Mouse (Mus musculus) NIH3T3 (cell line): ENCODE results near the gene Gm37240.

Experiments
- DNase-seq: peaks from one replicate; pipeline ENCODE4 v3.0.0-alpha.2; 2012; ENCODE audit warnings: low read depth

Gm37240 gene

DNA sequence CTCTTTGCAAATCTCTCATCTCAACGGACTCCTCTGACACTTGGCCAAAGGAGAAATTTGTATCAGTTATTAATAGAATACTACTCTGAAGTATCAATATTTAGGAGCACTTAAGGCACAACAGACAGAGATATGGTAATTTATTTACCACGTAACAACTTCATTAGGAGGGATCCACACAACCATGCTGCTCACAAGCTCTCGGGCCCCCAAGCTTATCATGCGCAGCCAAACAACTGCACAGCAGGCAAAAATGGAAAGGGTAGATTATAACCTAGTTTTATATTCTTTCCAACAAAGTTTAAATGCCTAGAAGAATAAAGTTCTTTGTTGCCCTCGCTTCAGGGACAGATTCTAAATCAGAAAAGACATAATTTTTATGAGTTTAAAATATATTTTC lies 207.4 kb downstream of the Gm37240 start:
- DNase-seq = no peak

DNA sequence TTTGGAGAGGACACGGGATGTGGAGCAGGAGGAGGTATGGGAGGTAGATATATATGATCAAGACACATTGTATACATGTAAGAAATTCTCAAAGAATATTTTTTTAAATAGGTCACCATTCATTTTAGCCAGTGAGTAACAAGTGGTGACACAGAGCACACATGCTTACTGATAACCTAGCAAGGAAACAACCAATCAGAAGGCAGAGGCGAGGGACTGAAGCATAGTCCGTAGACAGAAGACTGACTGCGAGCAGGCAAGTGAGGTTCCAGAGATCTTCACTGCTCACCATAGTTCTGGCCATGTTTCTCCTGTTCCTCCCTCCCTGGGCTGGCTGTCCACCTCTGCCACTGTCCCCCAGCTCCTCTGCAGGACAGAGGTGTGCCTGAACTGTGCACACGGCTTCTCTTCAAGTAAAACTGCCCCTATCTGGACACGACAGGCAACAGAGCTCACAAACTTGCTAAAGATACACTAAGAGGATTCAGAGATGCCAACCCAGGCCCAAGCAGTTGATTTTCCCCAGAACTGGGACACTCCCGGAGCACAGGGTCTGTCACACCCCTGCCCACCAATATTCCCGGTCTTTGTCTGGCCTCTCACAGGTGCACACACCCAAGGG lies 207.9 kb downstream of the Gm37240 start:
- DNase-seq = no peak

DNA sequence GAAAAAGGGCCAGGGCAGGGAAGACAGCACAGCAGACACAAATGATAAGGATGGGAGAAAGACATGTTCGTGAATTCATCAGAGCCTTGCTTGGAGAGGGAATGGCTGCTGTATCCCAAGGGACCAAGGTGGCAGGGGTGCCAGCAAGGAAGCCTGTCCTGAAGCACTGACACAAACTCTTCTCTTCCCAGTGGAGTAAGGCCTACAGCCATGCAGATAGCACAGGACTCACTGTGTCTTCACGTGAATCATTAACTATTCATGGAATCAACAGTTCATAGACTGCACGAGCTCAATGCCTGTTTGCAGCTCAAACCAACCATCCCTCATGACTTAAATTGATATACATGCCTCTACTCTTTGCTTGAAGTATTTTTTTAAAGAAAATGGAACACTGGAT lies 209.4 kb downstream of the Gm37240 start:
- DNase-seq = no peak

DNA sequence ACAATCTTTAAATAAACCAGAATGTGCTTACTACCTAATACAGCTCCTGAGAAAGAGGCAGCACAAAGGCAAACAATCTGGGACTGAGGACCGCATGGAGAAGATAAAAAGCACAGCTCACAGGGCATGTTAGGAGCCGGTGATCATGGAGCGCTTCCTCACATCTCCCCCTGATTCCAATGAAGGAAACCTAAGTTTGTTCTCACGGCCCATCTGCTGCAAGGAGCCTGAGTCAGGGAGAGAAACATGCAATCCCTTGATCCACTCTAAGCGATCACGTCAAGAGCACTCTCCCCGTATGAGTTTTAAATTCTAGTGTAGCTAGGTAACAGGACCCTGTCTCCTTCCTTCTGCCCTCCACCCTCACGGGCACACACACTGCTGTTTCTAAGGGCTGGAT lies 210.2 kb downstream of the Gm37240 start:
- no peak for DNase-seq

DNA sequence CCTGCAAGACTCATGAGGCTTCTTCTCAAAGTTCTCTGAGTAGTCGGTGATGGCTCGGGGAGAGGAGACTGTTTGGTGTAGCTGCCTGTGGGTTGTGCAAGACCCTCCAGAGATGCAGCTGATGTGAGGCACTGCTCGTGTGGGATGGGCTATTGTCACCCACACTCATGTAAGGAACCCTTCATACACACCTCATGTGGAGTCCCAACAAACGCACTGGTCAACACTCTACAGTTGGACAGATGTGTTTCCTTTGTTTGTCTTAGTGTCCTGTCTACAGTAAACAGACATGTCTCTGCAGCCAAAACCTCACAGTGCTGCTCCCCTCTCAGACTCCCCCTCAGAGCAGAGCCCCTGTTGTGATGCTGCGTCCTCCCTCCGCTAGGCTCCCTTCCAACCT lies 217.5 kb downstream of the Gm37240 start:
- no peak for DNase-seq

DNA sequence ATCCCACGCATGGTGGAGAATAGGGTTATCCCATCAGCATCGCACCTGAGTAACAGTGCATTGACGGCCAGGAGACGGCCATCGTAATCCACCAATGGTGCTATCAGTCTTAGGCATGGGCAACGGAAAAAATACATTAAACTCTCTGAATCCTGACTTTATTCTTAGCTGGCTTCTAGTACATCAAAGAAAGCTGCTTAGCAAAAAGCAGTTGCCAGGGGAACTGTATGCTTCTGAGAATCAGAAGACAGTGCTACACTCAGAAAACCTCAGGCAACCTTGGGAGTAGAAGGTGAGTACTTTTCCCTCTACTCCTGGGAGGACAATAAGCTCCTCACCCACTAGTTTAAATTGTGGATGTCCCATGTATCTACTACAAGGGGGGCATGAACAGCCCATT lies 219.6 kb downstream of the Gm37240 start:
- DNase-seq = no peak

DNA sequence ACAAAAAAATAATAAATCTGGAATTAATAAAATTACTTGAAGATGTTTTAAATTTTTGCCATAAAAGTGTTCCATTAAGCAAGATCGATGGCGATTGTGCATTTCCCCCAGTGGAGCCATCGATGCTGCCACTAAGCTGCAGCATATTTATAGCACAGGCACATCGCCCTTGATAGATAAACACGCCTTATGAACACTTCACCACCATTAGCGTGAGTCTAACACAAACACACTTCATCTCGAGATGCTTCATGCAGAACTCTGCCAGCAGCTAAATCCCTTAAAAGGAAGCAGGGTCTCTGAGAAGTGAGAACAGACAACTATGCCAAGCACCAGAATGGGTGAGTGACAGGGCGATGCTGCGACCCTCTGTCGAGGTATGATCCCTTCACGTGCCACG lies 220.6 kb downstream of the Gm37240 start:
- no peak for DNase-seq

DNA sequence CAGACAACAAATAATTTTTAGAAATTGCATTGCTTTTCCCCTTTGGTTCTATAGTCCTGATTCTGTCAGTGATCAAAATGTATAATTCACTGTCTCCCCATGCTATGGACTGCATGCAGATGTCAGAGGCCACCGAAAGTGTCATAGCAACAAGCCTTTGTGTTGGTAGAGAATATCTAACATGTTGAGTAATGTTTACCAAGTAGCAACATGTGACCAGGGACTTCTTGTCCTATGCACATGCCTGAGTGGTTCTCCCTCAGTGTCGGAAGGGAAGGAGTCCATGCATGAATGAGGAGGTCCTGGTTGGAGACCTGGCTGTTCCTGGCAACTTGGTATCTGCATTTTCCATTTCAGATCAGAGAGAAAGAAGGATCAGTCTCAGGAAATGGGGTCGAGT lies 221.2 kb downstream of the Gm37240 start:
- DNase-seq = no peak

DNA sequence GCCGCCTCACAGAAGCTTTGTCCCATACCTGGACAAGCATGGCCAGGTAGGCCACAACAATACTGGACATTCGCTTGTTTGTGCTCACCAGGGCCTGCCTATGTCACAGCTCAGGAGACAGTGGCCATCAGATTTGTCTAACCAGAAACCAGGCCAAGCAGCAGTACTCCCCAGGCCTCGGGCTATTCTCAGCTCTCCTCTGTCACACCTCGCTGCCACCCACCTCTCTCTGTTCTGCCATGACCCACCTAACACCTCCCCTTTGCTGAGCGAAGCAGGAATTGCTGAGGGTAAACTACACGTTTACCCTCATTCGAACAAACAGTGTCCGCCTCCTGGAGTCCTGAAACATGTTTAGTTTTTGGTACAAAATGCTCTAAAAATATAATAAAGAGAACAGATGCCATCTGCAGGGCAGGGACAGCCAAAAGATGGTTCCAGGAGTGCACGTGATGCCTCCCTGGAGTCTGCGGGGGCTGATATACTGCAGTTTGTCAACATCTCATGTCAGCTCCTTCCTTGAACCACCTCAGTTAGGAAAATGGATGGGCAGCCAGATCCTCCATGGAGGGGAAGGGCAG lies 222.6 kb downstream of the Gm37240 start:
- no peak for DNase-seq

DNA sequence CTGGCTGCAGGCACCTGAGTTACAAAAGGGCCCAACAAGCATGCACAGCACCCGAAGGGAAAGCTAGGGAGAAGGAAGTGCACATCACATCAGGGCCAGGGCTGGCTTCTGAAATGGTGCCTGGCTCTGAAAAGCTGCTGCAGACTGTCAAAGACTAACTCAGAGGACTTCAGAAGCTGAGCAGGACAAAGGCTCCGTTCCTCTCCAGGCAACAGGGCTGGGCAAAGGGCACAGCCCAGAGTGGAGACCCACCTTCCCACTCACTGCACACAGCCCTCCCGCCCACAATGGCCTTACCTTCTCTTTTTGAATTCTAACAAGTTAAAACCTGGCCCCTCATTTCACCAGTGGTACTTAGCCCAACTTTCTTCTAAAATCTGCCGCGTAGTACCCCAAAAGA lies 223.5 kb downstream of the Gm37240 start:
- no peak for DNase-seq

DNA sequence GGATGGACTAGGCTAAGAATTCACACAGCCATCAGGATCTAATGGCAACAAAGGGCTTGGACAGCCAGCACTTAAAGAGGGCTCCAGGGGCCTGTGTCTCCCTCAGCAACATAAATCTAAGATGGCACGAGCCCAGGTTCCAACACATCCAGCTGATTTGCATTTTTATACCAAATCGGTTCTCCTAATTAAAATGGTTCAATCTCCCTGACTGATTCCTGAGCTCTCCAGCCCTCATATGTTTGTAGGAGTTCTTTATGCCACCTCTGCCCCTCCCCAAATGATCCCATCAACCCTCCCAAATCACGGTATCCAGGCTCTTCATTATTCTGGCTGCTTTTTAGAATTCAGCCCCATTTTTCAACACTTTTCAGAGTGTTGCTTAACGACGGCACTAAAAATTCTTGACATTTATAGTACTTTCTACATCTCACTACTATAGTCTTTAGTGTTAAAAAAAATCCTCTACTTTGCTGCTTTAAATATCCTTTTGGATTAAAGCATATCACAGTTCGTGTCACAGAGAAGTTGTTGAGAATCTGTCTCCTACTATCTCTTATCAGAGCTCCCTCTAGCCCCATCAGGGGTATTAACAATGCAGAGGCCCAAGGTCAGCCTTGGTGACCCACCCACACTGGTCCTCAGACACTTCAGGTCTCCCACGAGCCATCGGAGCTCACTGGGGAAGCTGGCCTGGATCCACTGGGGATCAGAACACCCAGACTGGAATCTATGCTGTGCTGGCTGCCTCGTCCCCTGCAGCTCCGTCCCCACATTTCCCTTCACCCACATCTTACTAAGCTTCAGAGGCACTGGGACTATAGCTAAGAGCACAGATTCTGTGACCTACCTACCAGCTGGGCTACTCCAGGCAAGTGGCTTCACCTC lies 225.1 kb downstream of the Gm37240 start:
- DNase-seq = no peak

DNA sequence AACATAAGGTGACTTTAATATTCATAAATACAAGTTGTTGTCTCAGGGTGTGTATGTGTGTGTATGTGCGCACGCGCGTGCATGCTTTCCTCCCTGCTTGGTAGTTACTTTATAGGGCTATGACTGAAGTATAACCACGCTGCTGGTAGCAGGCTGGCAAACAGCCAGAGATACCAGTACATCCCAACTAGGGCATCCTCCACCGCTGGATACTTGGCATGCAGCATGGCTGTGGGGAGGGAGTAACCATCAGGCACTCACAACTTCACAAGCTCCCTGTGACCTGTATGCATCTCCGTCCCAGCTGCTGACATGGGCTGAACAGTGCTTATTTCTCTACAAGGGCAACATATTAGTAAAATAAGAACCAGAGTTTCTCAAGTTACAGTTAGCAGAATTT lies 227.6 kb downstream of the Gm37240 start:
- peak; percentile 43 for DNase-seq

DNA sequence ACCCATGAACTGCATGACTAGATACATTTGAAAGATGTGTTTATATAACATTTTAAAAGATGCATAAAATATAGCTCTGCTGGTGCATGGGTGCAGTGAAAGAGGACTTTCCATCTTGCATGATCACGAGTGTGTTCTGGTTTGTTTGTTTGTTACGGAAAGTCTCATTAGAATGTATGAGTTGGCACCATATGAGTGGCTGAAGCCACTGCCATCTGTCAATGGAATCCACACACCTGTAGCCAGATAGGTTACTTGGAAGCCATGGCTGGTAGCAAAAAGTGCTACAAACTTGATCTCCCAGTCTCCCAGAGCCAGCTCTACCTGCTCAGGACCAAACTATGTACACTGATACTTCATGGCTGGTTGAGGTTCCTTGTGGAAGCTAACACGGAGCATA lies 231.8 kb downstream of the Gm37240 start:
- no peak for DNase-seq

DNA sequence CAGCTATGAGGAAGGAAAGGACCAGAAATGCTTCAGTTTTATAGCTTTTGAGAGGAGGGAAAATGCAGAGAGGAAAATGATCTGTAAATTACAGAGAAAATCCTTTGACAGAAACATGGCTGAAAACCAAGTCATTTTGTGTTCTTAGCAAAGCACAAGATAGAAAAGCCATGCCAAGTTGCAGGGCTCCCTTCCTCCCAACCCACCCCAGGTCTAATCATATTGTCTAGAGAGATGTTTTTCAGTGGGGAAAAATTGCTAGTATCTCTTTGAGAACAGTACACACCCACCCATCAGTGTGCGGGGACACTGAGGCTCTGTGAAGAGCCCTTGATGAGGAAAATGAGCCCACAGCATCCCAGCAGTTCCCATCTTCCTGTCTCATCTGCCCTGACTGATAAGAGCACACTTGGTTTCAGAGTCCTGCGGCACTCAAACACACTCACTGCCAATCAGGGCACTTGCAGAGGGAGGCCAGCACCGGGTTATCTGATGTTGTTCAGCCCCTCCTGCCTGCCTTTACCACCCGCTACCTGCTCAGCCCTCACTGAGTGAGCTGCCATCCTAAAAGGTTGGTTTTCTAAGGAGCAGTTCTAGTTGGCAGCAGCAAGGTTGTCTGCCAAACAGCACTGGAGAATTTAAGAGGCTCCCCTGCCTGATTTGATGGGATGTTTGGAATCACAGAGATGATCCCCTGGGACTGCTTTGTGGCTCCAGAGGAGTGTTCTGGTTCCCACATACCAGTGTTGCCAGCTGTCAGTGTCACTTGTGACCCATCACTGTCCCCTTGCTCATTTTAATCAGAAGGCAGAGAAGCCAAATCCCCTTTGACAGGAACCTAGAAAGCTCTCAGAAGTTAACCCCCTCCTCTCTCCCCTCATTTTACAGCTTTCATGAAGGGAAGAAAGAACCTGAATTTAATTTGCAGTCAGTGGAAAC lies 234.3 kb downstream of the Gm37240 start:
- no peak for DNase-seq

DNA sequence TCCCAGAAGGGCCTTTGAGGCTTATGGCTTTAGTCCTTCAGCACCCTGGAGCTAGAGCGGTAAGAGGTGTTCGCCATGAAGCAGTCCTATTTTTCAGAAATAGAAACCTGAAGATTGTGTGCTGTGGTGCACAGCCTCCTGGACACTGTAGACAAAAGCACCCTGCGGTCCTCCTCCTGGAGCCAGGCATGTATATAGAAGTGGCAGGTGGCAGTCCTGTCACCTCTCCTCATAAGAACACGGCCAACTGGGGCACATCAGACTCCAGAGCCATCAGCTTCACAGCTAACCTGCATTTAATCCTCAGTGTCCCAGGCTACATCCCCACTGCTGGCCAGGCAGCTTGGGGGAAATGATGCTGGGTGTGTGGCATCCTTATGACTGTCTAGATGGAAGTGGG lies 238.1 kb downstream of the Gm37240 start:
- no peak for DNase-seq

DNA sequence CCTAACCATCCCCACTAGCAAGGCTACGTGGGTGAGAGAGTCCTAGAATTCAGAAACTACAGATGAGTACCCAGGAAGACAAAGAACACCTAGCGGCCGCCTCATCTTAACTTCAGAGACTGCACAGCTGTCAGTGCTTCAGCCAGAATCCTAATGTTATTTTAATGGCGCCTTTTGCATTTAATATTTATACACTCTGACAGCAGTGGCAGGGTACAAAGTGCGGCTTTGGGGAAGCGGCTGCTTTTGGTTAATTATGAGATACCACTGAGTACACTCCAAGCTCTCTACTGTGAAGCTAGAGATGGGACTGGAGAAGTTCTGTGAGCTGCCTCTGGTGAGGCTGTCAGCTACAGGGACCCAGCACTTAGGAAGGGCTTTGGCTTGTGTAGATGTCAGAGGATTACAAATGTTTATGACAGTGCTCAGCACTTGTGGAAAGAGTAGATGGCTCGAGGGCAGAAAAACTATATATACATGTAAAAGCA lies 241.8 kb downstream of the Gm37240 start:
- no peak for DNase-seq

DNA sequence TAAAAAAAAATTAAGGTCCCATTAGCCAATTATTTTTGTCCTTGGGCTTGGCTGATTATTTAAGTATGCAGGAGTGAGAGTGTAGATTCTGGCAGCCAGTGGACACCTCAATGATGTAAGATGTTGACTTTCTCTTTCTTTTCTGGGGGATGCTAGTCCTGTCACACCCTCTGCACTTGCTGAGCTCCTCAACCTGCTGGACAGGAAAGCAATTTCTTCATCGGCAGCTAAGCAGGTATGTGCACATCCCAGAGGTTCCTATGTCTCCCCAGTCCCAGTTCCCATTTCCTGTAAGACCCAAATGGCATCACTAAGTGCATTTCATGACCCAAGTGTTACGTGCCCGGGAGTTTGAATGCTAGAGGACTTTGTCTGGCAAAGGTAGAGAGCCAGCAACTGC lies 242.5 kb downstream of the Gm37240 start:
- no peak for DNase-seq

DNA sequence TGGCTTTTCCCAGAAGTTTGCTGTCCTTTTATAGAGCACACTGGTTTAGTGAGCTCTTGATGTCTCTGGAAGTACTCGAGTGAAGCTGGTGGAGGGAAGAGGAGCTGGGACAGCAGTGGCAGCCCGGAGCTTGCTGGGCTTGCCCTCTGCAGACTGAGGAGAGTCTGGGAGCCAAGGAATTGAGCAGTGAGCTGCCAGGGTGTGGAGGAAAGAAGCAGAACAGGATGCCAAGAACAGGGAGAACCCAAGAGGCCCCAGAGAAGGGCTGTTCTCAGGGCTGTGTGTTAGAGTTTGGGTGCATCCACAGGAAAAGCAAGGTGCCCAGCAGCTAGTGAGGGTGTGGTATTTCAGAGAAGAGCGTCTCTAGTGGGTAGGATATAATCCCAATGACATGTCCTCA lies 245.6 kb downstream of the Gm37240 start:
- DNase-seq = peak; percentile 53

DNA sequence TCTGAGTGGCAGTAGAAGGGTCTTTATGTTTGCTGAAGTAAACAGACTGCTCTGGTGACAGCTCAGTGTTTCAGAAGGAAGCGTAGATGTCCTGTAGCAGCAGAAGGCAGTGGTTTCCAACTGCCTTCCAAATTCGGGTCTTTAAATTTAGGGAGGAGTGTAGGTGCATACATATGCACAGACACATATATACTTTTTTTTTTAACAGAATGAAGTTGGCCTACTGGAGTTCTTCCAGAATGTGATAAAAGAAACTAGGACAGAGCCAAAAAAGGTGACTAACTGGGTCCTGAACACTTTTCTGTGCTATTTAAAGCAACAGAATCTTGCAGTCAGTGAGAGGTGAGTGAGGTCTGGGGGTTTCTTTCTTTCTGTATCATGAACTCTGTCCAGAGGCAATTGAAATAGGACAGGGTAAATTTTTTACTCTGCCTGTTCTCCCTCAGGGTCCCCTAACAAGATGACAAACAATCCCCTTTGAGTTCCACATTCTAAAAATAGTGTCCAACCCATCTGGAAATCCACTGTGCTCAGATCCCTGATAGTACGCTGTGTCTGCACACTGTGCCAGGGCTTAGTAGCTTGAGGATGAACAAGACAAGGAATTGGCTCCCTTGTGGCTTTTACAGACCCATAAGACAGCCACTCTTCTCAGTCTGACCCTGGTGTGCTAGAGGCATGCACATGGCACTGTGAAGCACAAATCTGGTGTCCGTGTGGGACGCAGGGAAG lies 250.4 kb downstream of the Gm37240 start:
- DNase-seq = peak; percentile 57

DNA sequence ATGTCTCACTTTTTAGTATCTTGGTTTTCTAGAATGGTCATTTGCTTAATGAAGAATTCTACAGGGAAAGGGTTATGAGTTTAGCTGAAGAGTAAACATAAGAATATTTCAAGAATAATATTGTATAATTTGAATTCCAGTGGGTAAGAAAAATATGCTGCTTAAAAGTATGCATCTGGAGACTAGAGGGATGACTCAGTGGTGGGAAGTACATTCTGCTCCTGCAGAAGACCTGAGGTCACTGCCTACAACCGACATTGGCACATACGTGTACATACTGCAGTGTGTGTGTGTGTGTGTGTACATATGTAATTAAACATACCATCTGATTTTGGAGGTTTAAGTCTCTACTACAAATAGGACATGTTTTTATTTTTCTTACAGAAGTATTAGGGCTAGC lies 251.7 kb downstream of the Gm37240 start:
- DNase-seq = peak; percentile 72

DNA sequence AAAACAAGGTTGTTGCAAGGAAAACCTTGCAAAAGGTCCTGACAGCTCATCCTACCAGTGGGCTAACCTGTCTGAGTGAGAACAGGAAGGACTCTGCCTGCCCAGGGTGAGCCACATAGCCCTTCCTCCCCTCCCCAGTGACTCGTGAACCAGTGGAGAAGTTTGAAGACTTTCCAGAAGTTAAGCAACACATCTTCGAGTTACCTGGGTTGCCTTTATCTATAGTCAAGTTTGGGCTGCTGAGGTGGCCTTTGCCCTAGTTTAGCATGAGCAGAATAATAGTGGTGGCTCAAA lies 252.2 kb downstream of the Gm37240 start:
- no peak for DNase-seq
